ENCODE assay signal across 23 mouse cellular contexts in genomic region chr11:101152825-101153224, GRCm38 (mm10). TPM values are rescaled to one million over a fixed set of nuclear protein-coding genes. Genes with fewer than 3 reads are reported as not detected.
"Had no signal": no experiment of that assay in that cellular context is flagged by ENCODE, and none has a peak within 500 bp of the region (broad histone marks: within the 10 kb centered on the region; RNA-seq: fewer than 3 reads in every experiment).

No protein-coding gene starts in this region.

- DNase-seq: kidney, adult 8-10 months; kidney, postnatal 14 days; layer of hippocampus, postnatal 36 days; liver, postnatal 0 days; lung, embryonic 14.5 days; retina, postnatal 1 day; right cerebral cortex, postnatal 25 days; thymus, adult 18-20 months; thymus, postnatal 36 days had no signal

- H3K36me3 ChIP-seq: midbrain, embryonic 12.5 days; neural tube, embryonic 13.5 days; stomach, embryonic 15.5 days had no signal

- H3K27ac ChIP-seq: left cerebral cortex, adult 2 months; liver, embryonic 14.5 days; macrophage; midbrain, embryonic 12.5 days; neural tube, embryonic 13.5 days; stomach, embryonic 15.5 days had no signal

- H3K27me3 ChIP-seq: stomach, embryonic 15.5 days had no signal

- H3K4me3 ChIP-seq: left cerebral cortex, adult 2 months; midbrain, embryonic 12.5 days; myocyte; neural tube, embryonic 13.5 days; stomach, embryonic 15.5 days had no signal

- ATAC-seq: liver, postnatal 0 days; lung, postnatal 0 days; midbrain, embryonic 16.5 days had no signal

- H3K9me3 ChIP-seq: midbrain, embryonic 12.5 days; neural tube, embryonic 13.5 days; stomach, embryonic 15.5 days had no signal

- H3K9ac ChIP-seq: liver, embryonic 14.5 days; liver, postnatal 0 days; lung, embryonic 14.5 days; midbrain, embryonic 12.5 days; neural tube, embryonic 13.5 days; stomach, embryonic 15.5 days had no signal

- H3K4me2 ChIP-seq: lung, embryonic 14.5 days; midbrain, embryonic 12.5 days; neural tube, embryonic 13.5 days; stomach, embryonic 15.5 days had no signal

RNA-seq across cellular contexts. Expression of gene Tubg2, which starts 2.9 kb away (rescaled TPM):
- total RNA-seq: liver, adult 2 months; megakaryocyte, adult 5-6 weeks; monocyte, adult 5-6 weeks had no signal

RNA-seq across cellular contexts. Expression of gene Cntnap1, which starts 17.5 kb away (rescaled TPM):
- total RNA-seq: neutrophil, adult 5-6 weeks had no signal

RNA-seq across cellular contexts. Expression of gene Ccr10, which starts 22.4 kb away (rescaled TPM):
- total RNA-seq: layer of hippocampus, postnatal 10 days; layer of hippocampus, postnatal 36 days; liver, adult 2 months; neutrophil, adult 5-6 weeks had no signal
- polyA plus RNA-seq: liver, embryonic 14.5 days; macrophage had no signal
